Mouse (Mus musculus) embryo, embryonic 11 days (tissue): Measurements from ENCODE around the gene Nol10.
A peak's percentile ranks its signal among the peaks of the same experiment; 100 is the strongest.
"Not testable (repeated sequence)": the region's sequence is repeated elsewhere in the genome, so short reads cannot be mapped to it uniquely, and the experiment has no call there.

Source experiments
- DNase-seq: peaks from one replicate; pipeline ENCODE4 v3.0.0-alpha.2; 2015

Nol10 gene

GRCm38 (mm10) chr12:17411797-17412526 is 63.7 kb downstream of the Nol10 start:
- no peak for DNase-seq

DNA sequence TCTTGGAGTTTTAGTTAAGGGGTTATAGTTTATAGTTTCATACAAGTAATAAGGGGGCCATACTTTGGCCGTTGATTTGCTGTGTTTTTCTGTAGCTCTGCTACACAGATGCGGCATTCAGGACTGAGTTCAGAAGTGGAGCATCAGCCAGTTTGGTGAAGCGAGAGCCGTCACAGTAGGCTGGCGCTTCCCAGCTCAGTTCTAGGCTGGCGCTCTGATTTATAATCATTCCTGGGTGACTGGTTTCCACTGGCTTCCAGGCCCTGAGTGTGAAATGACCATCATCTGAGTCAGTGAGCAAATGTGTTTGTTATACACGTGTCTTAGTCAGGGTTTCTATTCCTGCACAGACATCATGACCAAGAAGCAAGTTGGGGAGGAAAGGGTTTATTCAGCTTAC is 66.5 kb downstream of the Nol10 start:
- DNase-seq, result no peak

- no peak for DNase-seq
Measured at GRCm38 (mm10) chr12:17420168-17420810, 72.0 kb downstream of the Nol10 start.

GRCm38 (mm10) chr12:17425254-17426169 is 77.3 kb downstream of the Nol10 start:
- no peak for DNase-seq

GRCm38 (mm10) chr12:17426735-17427134 is 78.5 kb downstream of the Nol10 start:
- no peak for DNase-seq

- no peak for DNase-seq
Measured at GRCm38 (mm10) chr12:17430578-17430977, 82.3 kb downstream of the Nol10 start.

- no peak for DNase-seq
Measured at GRCm38 (mm10) chr12:17431166-17431565, 82.9 kb downstream of the Nol10 start.

GRCm38 (mm10) chr12:17431812-17432332 is 83.6 kb downstream of the Nol10 start:
- DNase-seq, result no peak

DNA sequence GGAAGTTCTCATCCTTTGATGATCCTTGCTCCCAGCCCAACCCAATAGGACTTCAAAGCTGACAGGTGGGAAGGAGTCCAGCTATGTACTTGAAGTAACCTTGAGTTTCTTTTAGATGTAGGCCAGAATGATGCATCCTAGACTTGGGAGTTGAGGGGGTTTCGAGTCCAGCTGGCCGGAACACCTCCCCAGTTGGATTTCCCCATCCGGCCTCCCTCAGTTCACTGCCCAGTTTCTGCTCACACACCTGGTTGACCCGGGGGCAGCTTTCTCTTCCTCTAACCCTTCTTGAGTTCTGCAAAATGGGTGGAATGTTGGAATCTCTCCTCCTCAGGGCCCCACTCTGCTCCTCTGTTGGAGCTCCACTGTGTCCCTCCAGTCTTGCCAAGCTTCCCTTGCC is 85.5 kb downstream of the Nol10 start:
- DNase-seq, result no peak

DNA sequence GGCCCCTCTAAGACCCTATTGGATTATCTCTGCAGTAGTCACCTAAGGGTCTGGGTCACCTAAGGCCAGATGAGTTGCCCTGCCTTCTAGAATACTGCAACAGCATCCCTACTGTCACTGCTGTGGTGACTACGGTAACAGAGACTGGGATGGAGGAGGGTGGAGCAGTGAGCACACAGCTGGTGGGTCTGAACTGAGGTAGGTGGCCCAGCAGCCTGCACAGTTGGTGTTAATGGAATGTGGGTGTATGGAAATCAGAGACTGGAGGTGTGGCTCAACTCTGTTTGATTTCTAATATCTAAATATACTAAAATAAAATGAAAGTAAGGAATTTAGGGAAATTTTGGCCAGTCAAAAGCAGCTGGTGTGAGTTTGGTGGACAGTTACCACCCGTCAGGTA is 88.2 kb downstream of the Nol10 start:
- no peak for DNase-seq

- peak; percentile 19 for DNase-seq
Measured at GRCm38 (mm10) chr12:17440251-17440651, 92.0 kb downstream of the Nol10 start.

- DNase-seq, result no peak
Measured at GRCm38 (mm10) chr12:17441495-17441894, 93.2 kb downstream of the Nol10 start.

GRCm38 (mm10) chr12:17444406-17444805 is 96.1 kb downstream of the Nol10 start:
- peak; percentile 38 for DNase-seq

- no peak for DNase-seq
Measured at GRCm38 (mm10) chr12:17445251-17445650, 97.0 kb downstream of the Nol10 start.

- no peak for DNase-seq
Measured at GRCm38 (mm10) chr12:17448781-17449180, 100.5 kb downstream of the Nol10 start.

- DNase-seq, result no peak
Measured at GRCm38 (mm10) chr12:17449661-17450091, 101.4 kb downstream of the Nol10 start.

GRCm38 (mm10) chr12:17450503-17450902 is 102.2 kb downstream of the Nol10 start:
- no peak for DNase-seq

DNA sequence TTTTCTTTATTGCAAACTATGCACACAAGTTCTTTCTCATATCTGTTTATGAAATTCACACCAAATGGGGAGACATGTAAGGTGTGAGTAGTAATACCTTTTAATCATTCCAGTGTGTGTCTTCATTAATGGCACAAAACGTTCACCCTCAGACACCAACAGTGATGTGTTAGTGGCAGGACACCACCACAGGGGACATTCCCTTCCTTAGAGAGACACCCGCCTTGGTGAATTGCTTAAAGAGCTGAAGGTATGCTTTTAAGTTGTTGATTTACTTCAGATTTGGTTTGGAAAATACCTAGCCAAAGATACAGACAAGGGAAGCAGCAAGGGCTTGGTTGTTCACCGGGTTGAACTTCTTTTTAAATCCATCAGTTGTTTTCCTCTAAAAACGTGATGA is 102.7 kb downstream of the Nol10 start:
- DNase-seq, result no peak

- DNase-seq, result no peak
Measured at GRCm38 (mm10) chr12:17452273-17452672, 104.0 kb downstream of the Nol10 start.

DNA sequence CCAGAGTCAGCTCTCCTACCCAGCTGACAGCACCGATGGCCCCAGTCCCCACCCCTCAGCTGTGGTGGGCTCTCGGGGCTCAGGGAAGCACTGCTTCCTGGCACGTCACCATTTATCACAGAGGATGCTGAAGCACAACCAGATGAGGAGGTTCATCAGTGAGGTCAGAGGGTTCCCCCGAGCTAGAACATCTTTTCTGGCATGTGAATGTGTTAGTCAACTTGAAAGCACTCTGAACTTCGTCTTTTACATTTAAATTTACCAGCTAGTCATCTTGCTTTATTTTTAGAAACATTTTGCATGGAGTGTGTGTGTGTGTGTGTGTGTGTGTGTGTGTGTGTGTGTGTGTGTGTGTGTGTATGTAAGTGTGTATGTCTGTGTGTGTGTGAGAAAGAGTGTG is 105.7 kb downstream of the Nol10 start:
- DNase-seq, result no peak

DNA sequence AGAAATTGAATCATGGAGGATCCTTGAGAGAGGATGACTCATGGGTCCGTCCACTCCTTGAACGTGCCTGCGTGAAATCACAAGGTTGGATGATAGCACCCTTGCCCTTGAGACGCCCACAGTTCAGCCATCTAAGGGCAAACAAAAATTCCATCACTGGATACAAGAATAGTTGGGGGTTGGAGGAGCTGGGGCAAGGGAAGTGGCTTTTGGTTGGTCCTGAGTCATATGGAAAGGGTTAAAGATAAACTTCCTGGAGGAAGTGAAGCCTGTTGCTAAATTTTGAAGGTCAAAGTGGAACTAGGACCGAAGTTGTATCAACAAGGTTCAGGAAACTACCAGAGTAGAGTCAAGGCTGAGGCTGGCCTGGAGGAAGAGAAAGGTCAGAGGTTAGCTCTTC is 106.8 kb downstream of the Nol10 start:
- no peak for DNase-seq

- DNase-seq, result not testable (repeated sequence)
Measured at GRCm38 (mm10) chr12:17459223-17459622, 111.0 kb downstream of the Nol10 start.

DNA sequence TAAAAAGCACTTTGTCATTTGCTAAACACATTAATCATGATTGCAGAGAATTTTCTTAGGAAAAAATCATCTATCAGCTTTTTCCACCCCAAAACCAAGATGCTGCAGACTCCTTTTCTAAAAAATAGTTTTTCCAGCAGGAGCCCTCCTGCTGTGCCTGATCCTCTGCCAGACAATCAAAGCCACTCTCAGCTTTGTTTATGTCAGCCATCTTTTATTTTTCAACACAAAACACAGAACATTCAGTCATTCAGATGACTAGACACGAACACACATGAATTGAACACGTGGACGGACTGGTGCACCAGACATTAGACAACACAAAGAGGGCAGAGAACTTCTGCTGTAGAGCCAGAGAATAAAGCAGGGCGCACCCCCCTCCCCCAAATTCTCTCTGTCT is 115.4 kb downstream of the Nol10 start:
- no peak for DNase-seq
